Mouse (Mus musculus): ENCODE measurements around the gene Tbcel.

- TF ChIP-seq CTCF (IDR thresholded peaks at IDR 0.05; ENCODE audit: low read depth) (no peak), EP300 (IDR thresholded peaks at IDR 0.05; ENCODE audit: low read depth) (no peak)
Measured at GRCm38 (mm10) chr9:42405736-42406135, 101.9 kb downstream of the Tbcel start.

Measured in liver, postnatal 0 days (tissue).